Comparison of ENCODE assay signal across 8 mouse cellular contexts in genomic region chr12:52005877-52006632, GRCm38 (mm10). TPM values are rescaled to one million over a fixed set of nuclear protein-coding genes. Genes with fewer than 3 reads are reported as not detected.
DNase-seq lines count a peak whose midpoint lies in the region; ATAC-seq and TF ChIP-seq lines count a peak whose summit lies in the region.

Dtd2 (minus strand) TSS chr12:52006501.

- ATAC-seq in heart, embryonic 11.5 days (replicated peaks; ENCODE audit: insufficient number of reproducible peaks, low FRiP score, low TSS enrichment): peak; percentile 92
- peak; percentile 97 for ATAC-seq in kidney, embryonic 16.5 days (ENCODE audit: low FRiP score, low TSS enrichment)

- DNase-seq in A20 (ENCODE audit: low read depth, low spot score): peak; percentile 93
- DNase-seq in liver, adult 2 months (ENCODE audit: extremely low read depth, low read depth, low spot score): peak; percentile 59
- peak; percentile 94 for DNase-seq in splenic B cell, adult 2 months (ENCODE audit: low read depth, low spot score)

- no peak for TF ChIP-seq CTCF in bone marrow macrophage, adult 2 months (IDR thresholded peaks at IDR 0.05; ENCODE audit: low read depth, low read length)
- no peak for TF ChIP-seq CTCF in embryonic fibroblast, embryonic 13.5 days (IDR thresholded peaks at IDR 0.05; ENCODE audit: borderline replicate concordance, insufficient read depth, low read length)
- no peak for TF ChIP-seq CTCF in liver, adult 2 months (IDR thresholded peaks at IDR 0.05; ENCODE audit: low read depth, low read length)

- H3K79me2 ChIP-seq in liver, adult 2 months (ENCODE audit: control insufficient read depth, insufficient read depth, low read length): peaks cover 3% of the 10 kb centered on the region; the same call in 1 of the 2 replicates
- H3K79me2 ChIP-seq in myocyte (ENCODE audit: control insufficient read depth, insufficient read depth): no peaks in the 10 kb centered on the region

- H3K4me3 ChIP-seq in bone marrow macrophage, adult 2 months (ENCODE audit: insufficient read depth, low read length): peak within 1 kb of the TSS; percentile 92
- peak within 1 kb of the TSS; percentile 79 for H3K4me3 ChIP-seq in embryonic fibroblast, embryonic 13.5 days (ENCODE audit: insufficient read depth, low read length)
- H3K4me3 ChIP-seq in heart, embryonic 11.5 days (ENCODE audit: low read depth, low read length): peak within 1 kb of the TSS; percentile 83
- H3K4me3 ChIP-seq in kidney, embryonic 16.5 days (ENCODE audit: low read length): peak within 1 kb of the TSS; percentile 86
- peak within 1 kb of the TSS; percentile 98 for H3K4me3 ChIP-seq in liver, adult 2 months (ENCODE audit: insufficient read depth, low read depth, low read length)
- peak within 1 kb of the TSS; percentile 52 for H3K4me3 ChIP-seq in myocyte

- peak within 1 kb of the TSS; percentile 55 for H3ac ChIP-seq in myocyte (ENCODE audit: control insufficient read depth, insufficient read length)

- no peaks in the 10 kb centered on the region for H3K27me3 ChIP-seq in heart, embryonic 11.5 days (ENCODE audit: control insufficient read depth, insufficient read depth, low read length)
- H3K27me3 ChIP-seq in kidney, embryonic 16.5 days (ENCODE audit: insufficient read depth, low read length): no peaks in the 10 kb centered on the region
- H3K27me3 ChIP-seq in liver, adult 2 months (ENCODE audit: control insufficient read depth, insufficient read depth, low read length): no peaks in the 10 kb centered on the region
- no peaks in the 10 kb centered on the region for H3K27me3 ChIP-seq in myocyte (ENCODE audit: control insufficient read depth, insufficient read depth, insufficient read length)
- H3K27me3 ChIP-seq in splenic B cell, adult 2 months (ENCODE audit: control insufficient read depth, insufficient read depth, low read length, poor library complexity, severe bottlenecking): no peaks in the 10 kb centered on the region

- H3K9me3 ChIP-seq in heart, embryonic 11.5 days (replicated peaks; ENCODE audit: control insufficient read depth, low read length): no peaks in the 10 kb centered on the region
- no peaks in the 10 kb centered on the region for H3K9me3 ChIP-seq in kidney, embryonic 16.5 days (ENCODE audit: low read length)

- no peaks in the 10 kb centered on the region for H3K36me3 ChIP-seq in heart, embryonic 11.5 days (ENCODE audit: control insufficient read depth, insufficient read depth, low read length)
- no peaks in the 10 kb centered on the region for H3K36me3 ChIP-seq in kidney, embryonic 16.5 days (ENCODE audit: insufficient read depth, low read length)
- H3K36me3 ChIP-seq in liver, adult 2 months (ENCODE audit: control insufficient read depth, insufficient read depth, low read length): no peaks in the 10 kb centered on the region
- H3K36me3 ChIP-seq in myocyte (ENCODE audit: control insufficient read depth, insufficient read depth): no peaks in the 10 kb centered on the region
- H3K36me3 ChIP-seq in splenic B cell, adult 2 months (ENCODE audit: control insufficient read depth, insufficient read depth, low read length, poor library complexity, severe bottlenecking): peaks cover 1% of the 10 kb centered on the region; the same call in 1 of the 2 replicates

- H3K4me1 ChIP-seq in bone marrow macrophage, adult 2 months (ENCODE audit: control insufficient read depth, insufficient read depth, low read length): peaks cover 2% of the 10 kb centered on the region; the same call in 1 of the 2 replicates
- no peaks in the 10 kb centered on the region for H3K4me1 ChIP-seq in embryonic fibroblast, embryonic 13.5 days (ENCODE audit: control insufficient read depth, insufficient read depth, low read length)
- H3K4me1 ChIP-seq in heart, embryonic 11.5 days (ENCODE audit: control insufficient read depth, insufficient read depth, low read length): no peaks in the 10 kb centered on the region
- H3K4me1 ChIP-seq in kidney, embryonic 16.5 days (ENCODE audit: insufficient read depth, low read length): peaks cover 5% of the 10 kb centered on the region; the same call in 1 of the 2 replicates
- no peaks in the 10 kb centered on the region; the same call in 1 of the 2 replicates for H3K4me1 ChIP-seq in liver, adult 2 months (ENCODE audit: control insufficient read depth, insufficient read depth, low read length)

- peak within 1 kb of the TSS; percentile 95 for H3K9ac ChIP-seq in heart, embryonic 11.5 days (ENCODE audit: low read depth, low read length)
- peak within 1 kb of the TSS; percentile 86 for H3K9ac ChIP-seq in kidney, embryonic 16.5 days (replicated peaks; ENCODE audit: low read length)
- H3K9ac ChIP-seq in liver, adult 2 months (ENCODE audit: low read depth, low read length): peak within 1 kb of the TSS; percentile 98

- peak within 1 kb of the TSS; percentile 5; the same call in 1 of the 2 replicates for H3K27ac ChIP-seq in bone marrow macrophage, adult 2 months (ENCODE audit: insufficient read depth, low read depth, low read length)
- H3K27ac ChIP-seq in embryonic fibroblast, embryonic 13.5 days (ENCODE audit: insufficient read depth, low read length): no peak within 1 kb of the TSS
- peak within 1 kb of the TSS; percentile 67 for H3K27ac ChIP-seq in heart, embryonic 11.5 days (ENCODE audit: low read depth, low read length)
- H3K27ac ChIP-seq in kidney, embryonic 16.5 days (ENCODE audit: low read length): peak within 1 kb of the TSS; percentile 73
- peak within 1 kb of the TSS; percentile 37 for H3K27ac ChIP-seq in liver, adult 2 months (replicated peaks; ENCODE audit: insufficient read depth, low read depth, low read length)

- TF ChIP-seq POLR2A in bone marrow macrophage, adult 2 months (IDR thresholded peaks at IDR 0.05; ENCODE audit: borderline replicate concordance, low read depth, low read length): peak; percentile 76; the same call in 1 of the 2 replicates
- TF ChIP-seq POLR2A in embryonic fibroblast, embryonic 13.5 days (IDR thresholded peaks at IDR 0.05; ENCODE audit: low read depth, low read length): peak; percentile 99
- peak; percentile 92 for TF ChIP-seq POLR2A in liver, adult 2 months (IDR thresholded peaks at IDR 0.05; ENCODE audit: extremely low read depth, insufficient read depth, low read length)
- peak; percentile 100 for TF ChIP-seq POLR2A in myocyte (IDR thresholded peaks at IDR 0.05; ENCODE audit: insufficient read length, low read depth)

- WGBS in heart, embryonic 11.5 days (ENCODE audit: insufficient replicate concordance): 3% methylated on average over 46 of the region's 46 CpGs
- WGBS in kidney, embryonic 16.5 days: 2% methylated on average over 46 of the region's 46 CpGs
- WGBS in liver, adult 2 months: 2% methylated on average over 46 of the region's 46 CpGs

- H3K4me2 ChIP-seq in heart, embryonic 11.5 days: peak within 1 kb of the TSS; percentile 78
- peak within 1 kb of the TSS; percentile 75 for H3K4me2 ChIP-seq in kidney, embryonic 16.5 days (replicated peaks; ENCODE audit: low read depth, low read length)
- H3K4me2 ChIP-seq in myocyte (ENCODE audit: low read depth): peak within 1 kb of the TSS; percentile 85

TF ChIP-seq in myocyte, 11 proteins besides CTCF, POLR2A, EP300 and RAD21:
- TF ChIP-seq E2F4 (IDR thresholded peaks at IDR 0.05; ENCODE audit: insufficient read depth): no peak
- peak in 2 of 3 experiments; percentile 7 to 51 for TF ChIP-seq MYOG (IDR thresholded peaks at IDR 0.05; ENCODE audit: control insufficient read depth in 1 of 3, insufficient read depth in 1 of 3, insufficient read length in 2 of 3, low read depth in 2 of 3)
- TF ChIP-seq USF1 (IDR thresholded peaks at IDR 0.05; ENCODE audit: low read depth): no peak
- no peak for TF ChIP-seq MAX (IDR thresholded peaks at IDR 0.05; ENCODE audit: low read depth)
- TF ChIP-seq REST (IDR thresholded peaks at IDR 0.05; ENCODE audit: insufficient read depth, insufficient read length): peak; percentile 62
- no peak for TF ChIP-seq CEBPB (IDR thresholded peaks at IDR 0.05; ENCODE audit: insufficient read depth, poor library complexity, severe bottlenecking)
- TF ChIP-seq TCF12 (IDR thresholded peaks at IDR 0.05; ENCODE audit: insufficient read depth, poor library complexity, severe bottlenecking): no peak
- TF ChIP-seq TCF3 (IDR thresholded peaks at IDR 0.05; ENCODE audit: insufficient read length, low read depth): no peak
- TF ChIP-seq SRF (IDR thresholded peaks at IDR 0.05; ENCODE audit: control insufficient read depth, insufficient read length, low read depth): peak; percentile 69
- peak in 1 of 3 experiments; percentile 36 for TF ChIP-seq MYOD1 (IDR thresholded peaks at IDR 0.05; ENCODE audit: control insufficient read depth in 1 of 3, insufficient read length in 2 of 3, low read depth in 2 of 3)
- peak; percentile 100 for TF ChIP-seq POLR2AphosphoS2 (IDR thresholded peaks at IDR 0.05; ENCODE audit: insufficient read length, low read depth)

RNA-seq across cellular contexts. Expression of gene Dtd2, which starts in this region (rescaled TPM):
- polyA plus RNA-seq in bone marrow macrophage, adult 2 months (2012; ENCODE audit: insufficient read depth, insufficient read length, missing spikeins): 8.9 and 9.4 TPM in 2 replicates
- 8.7 and 9.0 TPM in 2 replicates for polyA plus RNA-seq in embryonic fibroblast, embryonic 13.5 days (2011; ENCODE audit: insufficient read length, low read depth, missing spikeins)
- polyA plus RNA-seq in heart, embryonic 11.5 days (2014; fragmentation: Nextera tagmentation; extraction: Ambion mirVana): 20.2 and 20.9 TPM in 2 replicates
- 26.6 and 28.7 TPM in 2 replicates for polyA plus RNA-seq in kidney, embryonic 16.5 days (2015; fragmentation: Nextera tagmentation; extraction: Ambion mirVana)
- 13.6 and 14.8 TPM in 2 replicates for total RNA-seq in liver, adult 2 months (2014; rRNA removed)
- polyA plus RNA-seq in liver, adult 2 months (2012; rRNA removed): 10.8 and 12.6 TPM in 2 replicates
- 16.0 TPM for polyA plus RNA-seq in myocyte (2012; fragmentation: generic; extraction: Trizol)
